Mouse (Mus musculus) ES-Bruce4 (cell line): ENCODE results near the gene Arl8a.

Experiments
- CTCF ChIP-seq: IDR thresholded peaks from one replicate; pipeline ENCODE4 v1.8.1; 2011; ENCODE audit warnings: low read depth, low read length
- POLR2A ChIP-seq: IDR thresholded peaks from one replicate; pipeline ENCODE4 v1.8.1; 2011; ENCODE audit warnings: low read length; ENCODE audit not compliant: insufficient read depth

DNA sequence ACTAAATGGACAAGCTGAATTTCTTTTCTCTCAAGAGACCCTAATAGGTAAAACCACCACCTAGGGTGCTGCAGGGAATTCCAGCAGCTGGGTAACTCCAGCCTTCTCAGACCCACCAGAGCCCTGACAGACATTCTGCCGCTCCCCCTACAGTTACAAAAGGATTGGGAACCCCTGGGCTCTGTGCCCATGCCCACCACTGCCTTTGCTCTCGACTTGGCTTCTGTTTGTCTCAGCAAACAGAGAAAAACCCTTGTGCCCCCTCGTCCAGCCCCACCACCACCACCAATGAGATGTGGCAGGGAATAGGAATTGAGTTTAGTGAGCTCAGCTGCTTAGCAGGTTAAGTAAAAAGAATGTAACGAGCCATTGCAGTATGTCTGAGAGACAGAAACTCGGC lies 2.4 kb downstream of the Arl8a start:
- TF ChIP-seq POLR2A, result no peak
- no peak for TF ChIP-seq CTCF
